Mouse (Mus musculus) megakaryocyte-erythroid progenitor cell, adult 5-6 weeks (primary cell): Measurements from ENCODE around the gene Tcl1b4. TPM values are rescaled to one million over a fixed set of nuclear protein-coding genes. Genes with fewer than 3 reads are reported as not detected.
"Not testable (repeated sequence)": the region's sequence is repeated elsewhere in the genome, so short reads cannot be mapped to it uniquely, and the experiment has no call there.

ENCODE experiments used
- ATAC-seq: replicated peaks from 2 replicates; pipeline ENCODE4 v1.8.0; 2016; ENCODE audit warnings: mild to moderate bottlenecking, inconsistent platforms; ENCODE audit not compliant: severe bottlenecking, poor library complexity, low FRiP score, low TSS enrichment
- total RNA-seq, 2 experiments: library from RNA; stranded (forward) in 1 of 2; stranded (reverse) in 1 of 2; fragments of 200-1000, 215-1000 nt in 1 of 2; fragments of >200 nt in 1 of 2; fragmentation: Nextera tagmentation in 1 of 2; gene quantifications; 2 replicates each; pipeline ENCODE4 v1.2.3; 2014 to 2017

Gene Tcl1b4
- not detected in 2 replicates for total RNA-seq (2014; fragmentation: Nextera tagmentation)
- not detected in 2 replicates for total RNA-seq (2017)

- ATAC-seq, result not testable (repeated sequence)
These were observed at the start of gene Tcl1b4 for GRCm38 (mm10) chr12:105201657-105202056. Gene Tcl1b4, plus strand, starts transcription at chr12:105201957.

GRCm38 (mm10) chr12:105155286-105155685 lies 46.5 kb upstream of the Tcl1b4 start:
- not testable (repeated sequence) for ATAC-seq

GRCm38 (mm10) chr12:105158842-105159241 lies 42.9 kb upstream of the Tcl1b4 start:
- ATAC-seq, result no peak

- no peak for ATAC-seq
These were observed 42.4 kb upstream of the Tcl1b4 start, which contains the start of gene Tcl1b1 for GRCm38 (mm10) chr12:105159390-105159789. Gene Tcl1b1, plus strand, starts transcription at chr12:105159690.

GRCm38 (mm10) chr12:105166734-105167133 lies 35.0 kb upstream of the Tcl1b4 start:
- ATAC-seq, result no peak

- no peak for ATAC-seq
These were observed 28.4 kb upstream of the Tcl1b4 start for GRCm38 (mm10) chr12:105173366-105173765.

- peak; percentile 94 for ATAC-seq
These were observed 27.4 kb upstream of the Tcl1b4 start for GRCm38 (mm10) chr12:105174318-105174717.

- not testable (repeated sequence) for ATAC-seq
These were observed 25.7 kb upstream of the Tcl1b4 start, which contains the start of gene Tcl1b5 for GRCm38 (mm10) chr12:105176044-105176443. Gene Tcl1b5, plus strand, starts transcription at chr12:105176344.

GRCm38 (mm10) chr12:105181040-105181644 lies 20.6 kb upstream of the Tcl1b4 start:
- ATAC-seq, result not testable (repeated sequence)

GRCm38 (mm10) chr12:105188980-105189379 lies 12.8 kb upstream of the Tcl1b4 start:
- peak; percentile 95 for ATAC-seq

- ATAC-seq, result not testable (repeated sequence)
These were observed 11.0 kb upstream of the Tcl1b4 start, which contains the start of gene Tcl1b3 for GRCm38 (mm10) chr12:105190743-105191142. Gene Tcl1b3, plus strand, starts transcription at chr12:105191043.

- ATAC-seq, result not testable (repeated sequence)
These were observed 1.9 kb upstream of the Tcl1b4 start for GRCm38 (mm10) chr12:105199684-105200497.

GRCm38 (mm10) chr12:105207071-105207470 lies 5.3 kb downstream of the Tcl1b4 start:
- no peak for ATAC-seq

GRCm38 (mm10) chr12:105208441-105208840 lies 6.7 kb downstream of the Tcl1b4 start:
- ATAC-seq, result no peak

GRCm38 (mm10) chr12:105209231-105209630 lies 7.5 kb downstream of the Tcl1b4 start:
- no peak for ATAC-seq

- ATAC-seq, result no peak
These were observed 15.5 kb downstream of the Tcl1b4 start for GRCm38 (mm10) chr12:105217101-105217760.

GRCm38 (mm10) chr12:105222601-105223319 lies 21.0 kb downstream of the Tcl1b4 start, which contains the start of gene Tcl1:
Gene Tcl1, minus strand, starts transcription at chr12:105222793.
- no peak for ATAC-seq

- ATAC-seq, result no peak
These were observed 23.0 kb downstream of the Tcl1b4 start for GRCm38 (mm10) chr12:105224621-105225320.

GRCm38 (mm10) chr12:105234362-105234761 lies 32.6 kb downstream of the Tcl1b4 start:
- no peak for ATAC-seq
